Mouse (Mus musculus) ES-E14 (cell line): ENCODE measurements around the gene Elmo3.

Experiments used
- CHD2 ChIP-seq: IDR thresholded peaks from 2 replicates; pipeline ENCODE4 v1.6.1; 2014; ENCODE audit warnings: mild to moderate bottlenecking, low read depth, low read length, inconsistent platforms
- HCFC1 ChIP-seq: IDR thresholded peaks from 2 replicates; pipeline ENCODE4 v1.6.1; 2012; ENCODE audit warnings: low read length, inconsistent platforms, borderline replicate concordance; ENCODE audit not compliant: insufficient read depth
- MAFK ChIP-seq: IDR thresholded peaks from 2 replicates; pipeline ENCODE4 v1.6.1; 2014; ENCODE audit warnings: mild to moderate bottlenecking, low read depth, low read length, inconsistent platforms; ENCODE audit not compliant: insufficient read depth
- ZNF384 ChIP-seq: IDR thresholded peaks from 2 replicates; pipeline ENCODE4 v1.6.1; 2012; ENCODE audit warnings: low read depth, low read length, inconsistent platforms

DNA sequence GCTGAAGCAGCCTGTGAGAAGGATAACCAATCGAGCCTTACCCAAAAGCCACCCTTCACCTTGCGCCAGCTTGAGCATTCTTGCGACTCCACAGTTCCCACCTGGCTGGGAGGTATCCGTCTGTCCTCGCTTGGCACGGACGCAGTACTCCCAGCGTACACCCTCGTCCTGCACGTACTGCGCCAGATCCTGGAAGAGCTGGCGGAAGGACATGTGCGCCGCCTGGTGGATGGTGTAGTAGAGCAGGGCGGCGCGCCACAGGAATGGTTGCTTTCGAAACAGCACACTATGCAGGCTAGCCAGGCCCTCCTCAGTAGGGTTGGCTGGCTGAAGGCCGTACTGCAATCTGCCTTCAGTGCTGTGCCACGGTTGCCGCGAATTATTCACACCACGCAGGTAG lies 22.3 kb upstream of the Elmo3 start:
- no peak for TF ChIP-seq HCFC1
- no peak for TF ChIP-seq MAFK
- no peak for TF ChIP-seq CHD2
- TF ChIP-seq ZNF384, result no peak
